Mouse (Mus musculus): ENCODE measurements around the gene Ogdh. TPM values are rescaled to one million over a fixed set of nuclear protein-coding genes. Genes with fewer than 3 reads are reported as not detected.
A peak's percentile ranks its signal among the peaks of the same experiment; 100 is the strongest.

Gene Ogdh
- total RNA-seq, 1 experiment, result 68.4 TPM

- Histone ChIP-seq H3K27ac (ENCODE audit: insufficient read depth, low read depth, low read length, poor library complexity, severe bottlenecking) (no peak overlapping the region), H3K4me1 (ENCODE audit: control insufficient read depth in 2 of 2, insufficient read depth in 2 of 2, low read length in 2 of 2, poor library complexity in 1 of 2) (peaks cover 4 to 15% of the 10 kb centered on the region in 2 experiments; a peak in 3 of 4 replicates), H3K9ac (ENCODE audit: insufficient read depth, low read depth, low read length, poor library complexity, severe bottlenecking) (no peak overlapping the region), H3K4me3 (ENCODE audit: insufficient read depth in 1 of 2, low read depth in 1 of 2, low read length in 2 of 2, poor library complexity in 1 of 2, severe bottlenecking in 1 of 2) (no peak overlapping the region), H3K9me3 (ENCODE audit: control insufficient read depth, insufficient read depth, low read depth, low read length) (no peaks in the 10 kb centered on the region), H3K36me3 (ENCODE audit: control insufficient read depth, insufficient read depth, low read length, poor library complexity, severe bottlenecking) (peaks cover 37% of the 10 kb centered on the region)
- no peak for DNase-seq (ENCODE audit: low read depth, low spot score)
- TF ChIP-seq ZNF384 (IDR thresholded peaks at IDR 0.05; ENCODE audit: low read depth, low read length) (no peak), HCFC1 (IDR thresholded peaks at IDR 0.05; ENCODE audit: borderline replicate concordance, insufficient read depth, low read length) (no peak), MAFK (IDR thresholded peaks at IDR 0.05; ENCODE audit: insufficient read depth, low read depth, low read length) (no peak), CHD2 (IDR thresholded peaks at IDR 0.05; ENCODE audit: low read depth, low read length) (no peak), ZC3H11A (IDR thresholded peaks at IDR 0.05; ENCODE audit: borderline replicate concordance, low read depth, low read length) (no peak)
- in situ Hi-C loops (cut with MboI; ENCODE audit: low sequenced_read_pairs in 2 of 2, unreplicated experiment in 2 of 2), result no loop called here
Measured at GRCm38 (mm10) chr11:6256490-6257072, 34.9 kb upstream of the Ogdh start.

GRCm38 (mm10) chr11:6259413-6259812, 32.0 kb upstream of the Ogdh start:
- Histone ChIP-seq H3K9ac (ENCODE audit: insufficient read depth, low read depth, low read length, poor library complexity, severe bottlenecking) (no peak overlapping the region), H3K9me3 (ENCODE audit: control insufficient read depth, insufficient read depth, low read depth, low read length) (no peaks in the 10 kb centered on the region), H3K27ac (ENCODE audit: insufficient read depth, low read depth, low read length, poor library complexity, severe bottlenecking) (no peak overlapping the region), H3K4me1 (ENCODE audit: control insufficient read depth in 2 of 2, insufficient read depth in 2 of 2, low read length in 2 of 2, poor library complexity in 1 of 2) (peaks cover 4 to 15% of the 10 kb centered on the region in 2 experiments; a peak in 3 of 4 replicates), H3K4me3 (ENCODE audit: insufficient read depth in 1 of 2, low read depth in 1 of 2, low read length in 2 of 2, poor library complexity in 1 of 2, severe bottlenecking in 1 of 2) (no peak overlapping the region), H3K36me3 (ENCODE audit: control insufficient read depth, insufficient read depth, low read length, poor library complexity, severe bottlenecking) (peaks cover 56% of the 10 kb centered on the region)
- TF ChIP-seq CHD2 (IDR thresholded peaks at IDR 0.05; ENCODE audit: low read depth, low read length), result no peak
- no peak for TF ChIP-seq MAFK (IDR thresholded peaks at IDR 0.05; ENCODE audit: insufficient read depth, low read depth, low read length)
- TF ChIP-seq ZNF384 (IDR thresholded peaks at IDR 0.05; ENCODE audit: low read depth, low read length), result no peak
- TF ChIP-seq ZC3H11A (IDR thresholded peaks at IDR 0.05; ENCODE audit: borderline replicate concordance, low read depth, low read length), result no peak
- TF ChIP-seq HCFC1 (IDR thresholded peaks at IDR 0.05; ENCODE audit: borderline replicate concordance, insufficient read depth, low read length), result no peak
- no peak for DNase-seq (ENCODE audit: low read depth, low spot score)
- in situ Hi-C loops (cut with MboI; ENCODE audit: low sequenced_read_pairs in 2 of 2, unreplicated experiment in 2 of 2), result no loop called here

GRCm38 (mm10) chr11:6261434-6262082, 29.9 kb upstream of the Ogdh start:
- H3K36me3 ChIP-seq (ENCODE audit: control insufficient read depth, insufficient read depth, low read length, poor library complexity, severe bottlenecking), result peaks cover 75% of the 10 kb centered on the region
- TF ChIP-seq HCFC1 (IDR thresholded peaks at IDR 0.05; ENCODE audit: borderline replicate concordance, insufficient read depth, low read length) (no peak), CHD2 (IDR thresholded peaks at IDR 0.05; ENCODE audit: low read depth, low read length) (no peak), ZNF384 (IDR thresholded peaks at IDR 0.05; ENCODE audit: low read depth, low read length) (no peak), ZC3H11A (IDR thresholded peaks at IDR 0.05; ENCODE audit: borderline replicate concordance, low read depth, low read length) (peak; percentile 73; the same call in 1 of the 2 replicates)

GRCm38 (mm10) chr11:6266621-6267020, 24.8 kb upstream of the Ogdh start:
- TF ChIP-seq CHD2 (IDR thresholded peaks at IDR 0.05; ENCODE audit: low read depth, low read length) (no peak), HCFC1 (IDR thresholded peaks at IDR 0.05; ENCODE audit: borderline replicate concordance, insufficient read depth, low read length) (no peak), ZC3H11A (IDR thresholded peaks at IDR 0.05; ENCODE audit: borderline replicate concordance, low read depth, low read length) (no peak), ZNF384 (IDR thresholded peaks at IDR 0.05; ENCODE audit: low read depth, low read length) (no peak), MAFK (IDR thresholded peaks at IDR 0.05; ENCODE audit: insufficient read depth, low read depth, low read length) (no peak)
- H3K27ac ChIP-seq (ENCODE audit: insufficient read depth, low read depth, low read length, poor library complexity, severe bottlenecking), result no peak overlapping the region
- peak overlapping the region; percentile 96 for H3K9ac ChIP-seq (ENCODE audit: insufficient read depth, low read depth, low read length, poor library complexity, severe bottlenecking)
- DNase-seq (ENCODE audit: low read depth, low spot score), result no peak
- H3K36me3 ChIP-seq (ENCODE audit: control insufficient read depth, insufficient read depth, low read length, poor library complexity, severe bottlenecking), result peaks cover 46% of the 10 kb centered on the region
- H3K4me1 ChIP-seq (ENCODE audit: control insufficient read depth in 2 of 2, insufficient read depth in 2 of 2, low read length in 2 of 2, poor library complexity in 1 of 2), result peaks cover 0 to 2% of the 10 kb centered on the region in 2 experiments; a peak in 1 of 4 replicates
- no peaks in the 10 kb centered on the region for H3K9me3 ChIP-seq (ENCODE audit: control insufficient read depth, insufficient read depth, low read depth, low read length)
- in situ Hi-C loops (cut with MboI; ENCODE audit: low sequenced_read_pairs in 2 of 2, unreplicated experiment in 2 of 2), result loop anchor here in 1 of 2 experiments (10.0 kb wide), 1 partner anchor 272 kb away; no protein-coding TSS in a partner anchor
- H3K4me3 ChIP-seq (ENCODE audit: insufficient read depth in 1 of 2, low read depth in 1 of 2, low read length in 2 of 2, poor library complexity in 1 of 2, severe bottlenecking in 1 of 2), result peak overlapping the region; percentile 76 to 92

More at GRCm38 (mm10) chr11:6261434-6262082, 29.9 kb upstream of the Ogdh start:
- in situ Hi-C loops (cut with MboI; ENCODE audit: low sequenced_read_pairs in 2 of 2, unreplicated experiment in 2 of 2), result loop anchor here in 1 of 2 experiments (10.0 kb wide), 1 partner anchor 267 kb away; no protein-coding TSS in a partner anchor
- H3K4me1 ChIP-seq (ENCODE audit: control insufficient read depth in 2 of 2, insufficient read depth in 2 of 2, low read length in 2 of 2, poor library complexity in 1 of 2), result peaks cover 0 to 15% of the 10 kb centered on the region in 2 experiments; a peak in 2 of 4 replicates
- no peaks in the 10 kb centered on the region for H3K9me3 ChIP-seq (ENCODE audit: control insufficient read depth, insufficient read depth, low read depth, low read length)
- H3K9ac ChIP-seq (ENCODE audit: insufficient read depth, low read depth, low read length, poor library complexity, severe bottlenecking), result no peak overlapping the region
- no peak overlapping the region for H3K4me3 ChIP-seq (ENCODE audit: insufficient read depth in 1 of 2, low read depth in 1 of 2, low read length in 2 of 2, poor library complexity in 1 of 2, severe bottlenecking in 1 of 2)
- no peak overlapping the region for H3K27ac ChIP-seq (ENCODE audit: insufficient read depth, low read depth, low read length, poor library complexity, severe bottlenecking)
- peak; percentile 80 for DNase-seq (ENCODE audit: low read depth, low spot score)
